Mouse (Mus musculus) E14TG2a.4 (cell line): Measurements from ENCODE around the gene Hmcn2.

Source experiments
- CTCF ChIP-seq: conservative IDR thresholded peaks from 2 replicates; pipeline ENCODE4 v1.5.1; 2014; ENCODE audit warnings: low read length
- NANOG ChIP-seq: IDR thresholded peaks from 2 replicates; pipeline ENCODE4 v1.6.1; 2014; ENCODE audit warnings: borderline replicate concordance, low read length, mixed read lengths

DNA sequence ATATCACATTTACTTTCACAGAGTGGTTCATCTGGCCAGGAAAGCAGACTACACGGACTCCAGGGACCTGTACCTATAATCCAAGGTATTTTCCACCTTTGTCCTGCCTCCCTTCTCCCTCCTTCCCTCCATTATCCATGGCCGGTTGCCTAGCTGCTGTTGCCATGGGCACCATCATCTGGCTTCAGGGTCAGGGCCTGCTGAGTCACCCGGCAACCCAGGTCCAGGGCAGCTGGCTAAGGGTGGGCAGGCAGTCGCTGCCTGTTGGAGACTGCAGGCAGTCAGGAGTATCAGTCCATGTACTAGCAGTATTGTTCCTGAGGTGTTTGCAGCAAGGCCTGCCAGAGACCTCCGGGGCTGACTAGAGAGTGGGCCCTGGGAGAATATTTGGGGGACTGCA, 160.5 kb downstream of the Hmcn2 start:
- TF ChIP-seq CTCF (no peak), NANOG (no peak)
